Mouse (Mus musculus) ES-Bruce4 (cell line): ENCODE results near the gene Esam.

Experiments
- CTCF ChIP-seq: IDR thresholded peaks from one replicate; pipeline ENCODE4 v1.8.1; 2011; ENCODE audit warnings: low read depth, low read length
- POLR2A ChIP-seq: IDR thresholded peaks from one replicate; pipeline ENCODE4 v1.8.1; 2011; ENCODE audit warnings: low read length; ENCODE audit not compliant: insufficient read depth

DNA sequence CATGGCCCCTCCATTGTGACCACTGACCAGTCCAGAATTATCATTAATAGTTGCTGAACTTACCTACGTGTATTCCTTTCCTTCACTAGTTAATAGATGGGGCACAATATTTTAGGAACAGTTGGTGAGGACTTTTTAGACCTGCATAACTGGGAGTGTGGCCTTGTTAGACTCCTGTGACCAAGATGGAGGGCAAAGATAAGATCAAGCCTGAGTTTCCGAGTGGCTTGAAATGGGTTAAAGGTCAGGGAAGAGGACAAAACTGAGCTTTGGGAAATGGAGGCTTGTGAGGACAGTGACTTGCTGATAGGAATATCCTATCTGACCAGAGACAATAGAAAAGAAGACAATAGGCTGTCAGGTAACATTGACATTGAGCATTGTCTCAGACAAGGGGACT lies 2.4 kb upstream of the Esam start:
- no peak for TF ChIP-seq POLR2A
- TF ChIP-seq CTCF: no peak
